Mouse (Mus musculus) heart, embryonic 16.5 days (tissue): ENCODE data around the gene Adamtsl5. TPM values are rescaled to one million over a fixed set of nuclear protein-coding genes. Genes with fewer than 3 reads are reported as not detected.
A peak's percentile ranks its signal among the peaks of the same experiment; 100 is the strongest.

Experiments used
- ATAC-seq: fragments of 200-750 bp; cut with Nextera tagmentation; replicated peaks from 2 replicates; pipeline ENCODE4 v1.8.0; 2017; ENCODE audit warnings: moderate number of reproducible peaks; ENCODE audit not compliant: insufficient read depth, low FRiP score; ENCODE audit errors: extremely low read depth
- H3K27ac ChIP-seq: fragments of 300-500 bp; sonication (generic); 2 replicates; pipeline ENCODE4 v1.5.1; 2014; ENCODE audit warnings: mild to moderate bottlenecking, low read length, control low read depth, moderate library complexity
- H3K27me3 ChIP-seq: fragments of 300-500 bp; sonication (generic); 2 replicates; pipeline ENCODE4 v1.6.1; 2014; ENCODE audit warnings: low read length, mixed read lengths; ENCODE audit not compliant: control insufficient read depth, insufficient read depth
- H3K36me3 ChIP-seq: fragments of 300-500 bp; sonication (generic); 2 replicates; pipeline ENCODE4 v1.6.1; 2014; ENCODE audit not compliant: control insufficient read depth, insufficient read depth
- H3K4me1 ChIP-seq: fragments of 300-500 bp; sonication (generic); 2 replicates; pipeline ENCODE4 v1.6.1; 2014; ENCODE audit warnings: low read length, mixed read lengths; ENCODE audit not compliant: control insufficient read depth, insufficient read depth
- H3K4me2 ChIP-seq: fragments of 300-500 bp; sonication (generic); 2 replicates; pipeline ENCODE4 v1.6.1; 2014; ENCODE audit warnings: low read depth, mild to moderate bottlenecking, control low read depth, low read length
- H3K4me3 ChIP-seq: fragments of 300-500 bp; sonication (generic); 2 replicates; pipeline ENCODE4 v1.5.1; 2014; ENCODE audit warnings: mild to moderate bottlenecking, control low read depth, low read length
- H3K9ac ChIP-seq: fragments of 300-500 bp; sonication (generic); 2 replicates; pipeline ENCODE4 v1.6.1; 2014; ENCODE audit warnings: low read length, control low read depth
- H3K9me3 ChIP-seq: fragments of 300-500 bp; sonication (generic); replicated peaks from 2 replicates; pipeline ENCODE4 v1.6.1; 2016; ENCODE audit warnings: low read length; ENCODE audit not compliant: control insufficient read depth
- WGBS: fragments of 180-500 bp; shearing (Covaris S2); extraction: QIAGEN DNeasy Blood & Tissue Kit; methylation state at CpG from one replicate; pipeline ENCODE4 v1.1.7; 2014; 5-methylcytosine and 5-hydroxymethylcytosine counted together
- polyA plus RNA-seq: library from polyadenylated mRNA; unstranded; fragments of >200 nt; fragmentation: Nextera tagmentation; extraction: Ambion mirVana; gene quantifications from 2 replicates; pipeline ENCODE4 v1.2.1, GENCODE M21; 2015

Adamtsl5 gene
- polyA plus RNA-seq, 1 experiment from 2014 or later, result 16.0 TPM

DNA sequence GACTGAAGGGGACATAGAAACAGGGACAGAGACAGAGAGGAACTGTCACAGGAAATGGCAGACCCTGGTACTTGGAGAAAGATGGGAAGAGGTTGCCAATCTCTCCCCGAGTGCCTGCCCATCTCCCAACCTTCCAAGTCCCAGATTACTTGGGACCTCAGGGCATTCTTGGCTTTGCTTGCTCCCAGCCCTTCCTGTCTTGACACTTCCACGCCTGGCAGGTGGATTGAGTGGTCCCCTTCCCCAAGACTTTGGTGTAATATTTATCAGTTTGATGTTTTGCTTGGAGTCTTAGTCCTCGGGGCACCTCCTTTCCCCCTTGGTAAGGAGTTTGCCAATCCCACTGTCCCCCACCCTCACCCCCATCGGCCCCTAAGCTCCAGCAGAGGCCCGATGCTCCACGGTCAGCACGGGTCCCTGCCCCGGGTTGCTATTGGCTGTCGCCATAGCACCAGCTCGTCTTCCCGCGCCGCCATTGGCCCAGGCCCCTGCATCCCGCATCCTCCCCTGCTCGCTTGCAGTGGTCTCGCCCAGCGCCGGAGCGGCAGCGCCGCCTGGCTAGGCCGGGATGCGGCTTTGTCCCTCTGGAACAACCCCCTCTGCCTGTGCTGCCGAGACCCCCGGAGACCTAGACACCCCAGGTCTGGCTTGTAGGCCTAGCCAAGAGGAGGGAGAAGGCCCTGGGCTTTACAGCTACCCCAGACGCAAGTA lies 49.5 kb downstream of the Adamtsl5 start:
- no peak overlapping the region for H3K9ac ChIP-seq
- H3K36me3 ChIP-seq, result peaks cover 8% of the 10 kb centered on the region
- no peak overlapping the region for H3K27ac ChIP-seq
- no peak overlapping the region for H3K4me2 ChIP-seq
- no peaks in the 10 kb centered on the region for H3K9me3 ChIP-seq
- H3K4me3 ChIP-seq, result 0 out of 2 replicates have a peak overlapping the region, but pooled peaks have one; percentile 22
- peaks cover 55% of the 10 kb centered on the region for H3K27me3 ChIP-seq
- peaks cover 13% of the 10 kb centered on the region; the same call in 1 of the 2 replicates for H3K4me1 ChIP-seq
- WGBS, result 5% methylated on average over 26 of the region's 26 CpGs
- no peak for ATAC-seq

GRCm38 (mm10) chr10:80297526-80298133 lies 50.6 kb downstream of the Adamtsl5 start:
- peaks cover 11% of the 10 kb centered on the region for H3K36me3 ChIP-seq
- H3K27me3 ChIP-seq, result peaks cover 50% of the 10 kb centered on the region
- WGBS, result 55% methylated on average over 8 of the region's 8 CpGs

DNA sequence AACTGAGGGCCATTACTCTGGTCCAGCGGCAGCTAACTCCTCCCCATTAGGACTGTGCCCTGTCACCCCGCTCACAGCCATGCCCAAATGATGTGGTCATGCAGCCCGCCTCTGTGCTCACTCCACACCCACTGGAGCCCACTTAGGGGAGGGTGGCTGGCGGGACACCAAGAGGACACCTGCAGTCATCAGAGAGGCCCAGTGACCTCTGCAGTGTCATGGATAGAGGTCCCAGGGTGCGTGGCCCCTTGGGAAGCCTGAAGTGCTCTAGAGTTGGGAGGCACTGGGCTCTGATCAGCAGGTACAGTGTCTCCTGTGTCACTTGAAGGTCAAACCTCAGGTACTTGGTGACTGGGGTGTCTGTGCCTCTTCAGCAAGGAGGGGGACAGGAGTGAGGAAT lies 51.4 kb downstream of the Adamtsl5 start:
- no peak overlapping the region for H3K4me3 ChIP-seq
- peaks cover 47% of the 10 kb centered on the region for H3K27me3 ChIP-seq
- no peak overlapping the region for H3K9ac ChIP-seq
- no peak overlapping the region for H3K27ac ChIP-seq
- H3K4me2 ChIP-seq, result no peak overlapping the region
- peaks cover 17% of the 10 kb centered on the region for H3K4me1 ChIP-seq
- ATAC-seq, result no peak
- peaks cover 11% of the 10 kb centered on the region for H3K36me3 ChIP-seq
- H3K9me3 ChIP-seq, result no peaks in the 10 kb centered on the region
- WGBS, result 76% methylated on average over 5 of the region's 5 CpGs

More at GRCm38 (mm10) chr10:80297526-80298133, 50.6 kb downstream of the Adamtsl5 start:
- Histone ChIP-seq H3K4me3 (no peak overlapping the region), H3K4me1 (peaks cover 19% of the 10 kb centered on the region), H3K27ac (no peak overlapping the region), H3K9me3 (no peaks in the 10 kb centered on the region), H3K4me2 (no peak overlapping the region), H3K9ac (no peak overlapping the region)
- ATAC-seq, result no peak

DNA sequence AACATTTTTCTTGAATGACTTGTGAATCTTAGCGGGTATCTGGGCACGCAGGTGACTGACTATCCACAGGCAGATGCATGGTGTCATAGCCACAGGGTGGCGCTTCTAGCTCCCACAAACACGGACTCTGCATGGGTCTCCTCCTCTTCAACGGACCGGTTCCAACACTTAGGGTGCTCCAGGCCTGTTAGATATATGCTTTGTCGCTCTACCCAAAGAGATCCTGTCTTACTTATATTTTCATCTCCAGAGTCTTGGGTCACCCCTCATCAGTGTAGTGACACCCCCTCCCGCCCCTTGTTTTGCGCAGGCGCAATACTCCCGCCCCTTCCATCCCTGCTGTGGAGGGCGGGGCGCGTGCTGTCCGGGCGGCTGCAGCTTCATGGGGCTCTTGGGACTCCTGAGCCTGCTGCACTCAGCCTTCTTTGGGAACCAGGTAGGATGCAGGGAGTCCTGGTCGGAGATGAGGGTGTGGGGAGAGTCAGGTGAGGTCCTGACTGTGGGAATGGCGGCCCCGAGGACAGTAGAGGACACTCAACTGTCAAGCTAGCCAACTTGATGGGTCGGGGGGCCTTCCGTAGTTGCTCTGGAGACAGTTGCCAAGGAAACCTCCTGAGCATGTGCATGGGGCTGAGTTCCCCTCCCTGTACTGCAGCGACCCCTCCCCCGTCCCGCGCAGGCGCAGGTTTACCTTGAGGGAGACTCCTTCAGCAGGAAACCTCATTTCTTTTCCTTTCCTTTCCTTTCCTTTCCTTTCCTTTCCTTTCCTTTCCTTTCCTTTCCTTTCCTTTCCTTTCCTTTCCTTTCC lies 52.4 kb downstream of the Adamtsl5 start, which contains the start of gene Apc2:
Gene Apc2, plus strand, starts transcription at position 360 of the 808 bp plus-strand sequence.
- peak within 1 kb of the TSS; percentile 74 for H3K9ac ChIP-seq
- H3K36me3 ChIP-seq, result peaks cover 11% of the 10 kb centered on the region
- ATAC-seq, result peak; percentile 39; the same call in 1 of the 2 replicates
- H3K4me2 ChIP-seq, result peak within 1 kb of the TSS; percentile 81
- no peaks in the 10 kb centered on the region for H3K9me3 ChIP-seq
- peak within 1 kb of the TSS; percentile 60 for H3K4me3 ChIP-seq
- peaks cover 37% of the 10 kb centered on the region for H3K27me3 ChIP-seq
- H3K4me1 ChIP-seq, result peaks cover 18% of the 10 kb centered on the region
- H3K27ac ChIP-seq, result no peak within 1 kb of the TSS
- 2% methylated on average over 26 of the region's 26 CpGs for WGBS

GRCm38 (mm10) chr10:80294788-80295303 lies 53.4 kb downstream of the Adamtsl5 start:
- 59% methylated on average over 7 of the region's 7 CpGs for WGBS
- H3K4me1 ChIP-seq, result peaks cover 18% of the 10 kb centered on the region
- H3K4me2 ChIP-seq, result no peak overlapping the region
- H3K9ac ChIP-seq, result peak overlapping the region; percentile 13; the same call in 1 of the 2 replicates
- H3K36me3 ChIP-seq, result peaks cover 11% of the 10 kb centered on the region
- no peak overlapping the region for H3K27ac ChIP-seq
- no peak for ATAC-seq
- H3K27me3 ChIP-seq, result peaks cover 28% of the 10 kb centered on the region
- no peak overlapping the region for H3K4me3 ChIP-seq
- H3K9me3 ChIP-seq, result no peaks in the 10 kb centered on the region

- no peak for ATAC-seq
- Histone ChIP-seq H3K36me3 (peaks cover 11% of the 10 kb centered on the region), H3K27me3 (peaks cover 22% of the 10 kb centered on the region), H3K4me3 (no peak overlapping the region), H3K27ac (no peak overlapping the region), H3K9ac (no peak overlapping the region), H3K4me2 (no peak overlapping the region), H3K9me3 (no peaks in the 10 kb centered on the region), H3K4me1 (peaks cover 18% of the 10 kb centered on the region)
- 66% methylated on average over 4 of the region's 4 CpGs for WGBS
These were observed 53.9 kb downstream of the Adamtsl5 start for GRCm38 (mm10) chr10:80294311-80294710.

DNA sequence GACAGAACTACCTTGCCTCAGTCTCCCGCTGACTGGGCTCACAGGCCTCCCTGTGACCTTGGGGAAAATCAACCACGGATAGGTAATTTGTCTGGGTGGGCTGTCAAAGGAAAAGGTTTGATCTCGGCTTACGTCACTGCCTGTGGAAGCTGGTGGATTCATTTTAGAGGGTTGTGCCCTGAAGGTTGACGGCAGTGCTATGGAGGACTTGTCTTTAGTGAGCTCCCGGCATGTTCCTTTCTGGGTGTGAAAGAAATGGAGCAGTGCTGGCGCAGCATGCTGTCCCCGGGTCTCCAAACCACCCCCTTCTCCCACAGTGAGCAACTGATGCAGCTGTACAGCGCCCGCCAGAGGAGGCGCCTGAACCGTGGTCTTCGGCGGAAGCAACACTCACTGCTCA lies 54.9 kb downstream of the Adamtsl5 start:
- Histone ChIP-seq H3K9ac (peak overlapping the region; percentile 93), H3K27me3 (peaks cover 12% of the 10 kb centered on the region)

GRCm38 (mm10) chr10:80292251-80293146 lies 55.7 kb downstream of the Adamtsl5 start, which contains the start of gene Rps15:
Gene Rps15 (plus strand): TSS chr10:80292453.
- under 1% methylated on average over 72 of the region's 72 CpGs for WGBS
- peaks cover 5% of the 10 kb centered on the region for H3K27me3 ChIP-seq
- peaks cover 23% of the 10 kb centered on the region for H3K36me3 ChIP-seq
- H3K4me1 ChIP-seq, result peaks cover 18% of the 10 kb centered on the region
- peak within 1 kb of the TSS; percentile 93 for H3K9ac ChIP-seq
- peak within 1 kb of the TSS; percentile 97 for H3K4me2 ChIP-seq
- H3K27ac ChIP-seq, result peak within 1 kb of the TSS; percentile 80
- peak; percentile 91 for ATAC-seq
- H3K9me3 ChIP-seq, result no peaks in the 10 kb centered on the region
- peak within 1 kb of the TSS; percentile 81 for H3K4me3 ChIP-seq

More for the DNA sequence above, 54.9 kb downstream of the Adamtsl5 start:
- Histone ChIP-seq H3K36me3 (peaks cover 17% of the 10 kb centered on the region), H3K9me3 (no peaks in the 10 kb centered on the region), H3K4me1 (peaks cover 18% of the 10 kb centered on the region), H3K27ac (peak overlapping the region; percentile 52), H3K4me2 (peak overlapping the region; percentile 97), H3K4me3 (peak overlapping the region; percentile 81)
- no peak for ATAC-seq
- 23% methylated on average over 14 of the region's 14 CpGs for WGBS
